Mouse (Mus musculus) small intestine, adult 2 months (tissue): ENCODE results near the gene Gne.

Experiments
- CTCF ChIP-seq: fragments of 200-500 bp; IDR thresholded peaks from 2 replicates; pipeline ENCODE4 v1.5.1; 2012; ENCODE audit warnings: low read depth, mild to moderate bottlenecking, control low read depth, inconsistent platforms, low read length, moderate library complexity, mixed read lengths; ENCODE audit not compliant: insufficient replicate concordance, insufficient read length; ENCODE audit errors: extremely low read depth
- POLR2A ChIP-seq: fragments of 200-500 bp; IDR thresholded peaks from 2 replicates; pipeline ENCODE4 v1.6.1; 2012; ENCODE audit warnings: low read depth, mild to moderate bottlenecking, control low read depth, inconsistent platforms, low read length, moderate library complexity

DNA sequence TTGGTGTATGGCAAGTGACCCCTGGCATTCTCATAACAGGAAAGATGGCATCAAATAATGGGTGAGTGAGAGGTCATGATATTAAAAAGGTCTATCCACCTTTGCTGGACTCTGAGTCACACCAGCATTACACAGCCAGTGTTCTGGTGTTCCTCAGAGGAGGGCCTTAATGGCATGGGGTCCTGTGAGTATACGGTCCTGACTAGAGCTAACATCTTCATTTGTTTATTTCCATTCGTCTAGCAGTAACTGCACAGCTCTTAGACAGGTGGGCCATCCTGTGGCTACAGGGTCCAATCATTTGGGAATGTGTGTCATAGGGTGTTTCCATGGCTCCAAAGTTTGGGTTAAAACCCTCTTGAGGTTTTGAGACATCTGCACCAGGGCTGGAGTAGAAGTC is 89.6 kb downstream of the Gne start:
- TF ChIP-seq POLR2A: no peak
- TF ChIP-seq CTCF: no peak
